In genomic region chr13:49205381-49205998, GRCm38 (mm10) we compare ENCODE assay signal across 8 mouse cellular contexts. TPM values are rescaled to one million over a fixed set of nuclear protein-coding genes. Genes with fewer than 3 reads are reported as not detected.
A peak's percentile ranks its signal among the peaks of the same experiment; 100 is the strongest.
DNase-seq lines count a peak whose midpoint lies in the region; ATAC-seq and TF ChIP-seq lines count a peak whose summit lies in the region.

No protein-coding gene starts in this region.

- TF ChIP-seq EP300 in liver, embryonic 14.5 days (IDR thresholded peaks at IDR 0.05; ENCODE audit: low read depth): no peak

- peaks cover 6% of the 10 kb centered on the region for H3K79me3 ChIP-seq in C2C12 (ENCODE audit: low read depth)

- H3K9ac ChIP-seq in embryonic facial prominence, embryonic 14.5 days (ENCODE audit: low read depth, low read length): no peak overlapping the region
- H3K9ac ChIP-seq in kidney, embryonic 16.5 days (replicated peaks; ENCODE audit: low read length): no peak overlapping the region
- no peak overlapping the region for H3K9ac ChIP-seq in liver, embryonic 14.5 days (replicated peaks)
- H3K9ac ChIP-seq in neural tube, embryonic 11.5 days (ENCODE audit: low read length): no peak overlapping the region
- H3K9ac ChIP-seq in stomach, embryonic 16.5 days (ENCODE audit: low read length): no peak overlapping the region

- H3K4me2 ChIP-seq in embryonic facial prominence, embryonic 14.5 days (ENCODE audit: low read depth, low read length): no peak overlapping the region
- no peak overlapping the region for H3K4me2 ChIP-seq in kidney, embryonic 16.5 days (replicated peaks; ENCODE audit: low read depth, low read length)
- H3K4me2 ChIP-seq in liver, embryonic 14.5 days (ENCODE audit: low read depth): no peak overlapping the region
- no peak overlapping the region for H3K4me2 ChIP-seq in neural tube, embryonic 11.5 days (ENCODE audit: low read depth)
- H3K4me2 ChIP-seq in stomach, embryonic 16.5 days (ENCODE audit: low read depth, low read length): 0 out of 2 replicates have a peak overlapping the region, but pooled peaks have one; percentile 9

- no peak overlapping the region for H3K27ac ChIP-seq in embryonic facial prominence, embryonic 14.5 days (replicated peaks; ENCODE audit: low read depth, low read length)
- H3K27ac ChIP-seq in heart, embryonic 10.5 days: no peak overlapping the region
- no peak overlapping the region for H3K27ac ChIP-seq in kidney, embryonic 16.5 days (ENCODE audit: low read length)
- H3K27ac ChIP-seq in liver, embryonic 14.5 days: no peak overlapping the region
- no peak overlapping the region for H3K27ac ChIP-seq in neural tube, embryonic 11.5 days (ENCODE audit: low read depth, low read length)
- no peak overlapping the region for H3K27ac ChIP-seq in stomach, embryonic 16.5 days (ENCODE audit: low read length)

- H3K4me1 ChIP-seq in embryonic facial prominence, embryonic 14.5 days (ENCODE audit: control insufficient read depth, insufficient read depth, low read length): no peaks in the 10 kb centered on the region
- peaks cover 15% of the 10 kb centered on the region for H3K4me1 ChIP-seq in heart, embryonic 10.5 days
- H3K4me1 ChIP-seq in kidney, embryonic 16.5 days (ENCODE audit: insufficient read depth, low read length): no peaks in the 10 kb centered on the region
- H3K4me1 ChIP-seq in liver, embryonic 14.5 days (replicated peaks; ENCODE audit: control insufficient read depth in 2 of 2, insufficient read depth in 2 of 2, low read length in 1 of 2): peaks cover 0 to 3% of the 10 kb centered on the region in 2 experiments; a peak in 1 of 4 replicates
- H3K4me1 ChIP-seq in neural tube, embryonic 11.5 days (ENCODE audit: control insufficient read depth, insufficient read depth, low read length): no peaks in the 10 kb centered on the region
- peaks cover 8% of the 10 kb centered on the region; the same call in 1 of the 2 replicates for H3K4me1 ChIP-seq in stomach, embryonic 16.5 days (ENCODE audit: control insufficient read depth, insufficient read depth, low read length)

- DNase-seq in adrenal gland, postnatal 36 days: peak; percentile 92
- DNase-seq in embryonic facial prominence, embryonic 14.5 days (ENCODE audit: low spot score): peak; percentile 68
- peak; percentile 87 for DNase-seq in heart, embryonic 10.5 days (ENCODE audit: low spot score)
- peak in 2 of 3 experiments; percentile 36 to 38 for DNase-seq in liver, embryonic 14.5 days (ENCODE audit: low read depth in 3 of 3, low spot score in 3 of 3)
- peak; percentile 84 for DNase-seq in neural tube, embryonic 11.5 days (ENCODE audit: low spot score)

- peak; percentile 55 for ATAC-seq in embryonic facial prominence, embryonic 14.5 days (ENCODE audit: low read depth)
- ATAC-seq in kidney, embryonic 16.5 days (ENCODE audit: low FRiP score, low TSS enrichment): peak; percentile 33; the same call in 1 of the 2 replicates
- no peak for ATAC-seq in liver, embryonic 14.5 days (ENCODE audit: insufficient read depth)
- ATAC-seq in neural tube, embryonic 11.5 days (ENCODE audit: insufficient read depth, low FRiP score, low TSS enrichment): no peak
- peak; percentile 64; the same call in 1 of the 2 replicates for ATAC-seq in stomach, embryonic 16.5 days (ENCODE audit: insufficient read depth, low FRiP score)

- WGBS in embryonic facial prominence, embryonic 14.5 days: 32% methylated on average over 13 of the region's 13 CpGs
- 51% methylated on average over 13 of the region's 13 CpGs for WGBS in heart, embryonic 10.5 days
- 35% methylated on average over 13 of the region's 13 CpGs for WGBS in kidney, embryonic 16.5 days
- 48% methylated on average over 13 of the region's 13 CpGs for WGBS in liver, embryonic 14.5 days (ENCODE audit: insufficient replicate concordance)
- 44% methylated on average over 13 of the region's 13 CpGs for WGBS in neural tube, embryonic 11.5 days
- WGBS in stomach, embryonic 16.5 days: 39% methylated on average over 13 of the region's 13 CpGs

- H3K27me3 ChIP-seq in C2C12 (ENCODE audit: control insufficient read depth, insufficient read depth, insufficient read length): no peaks in the 10 kb centered on the region
- no peaks in the 10 kb centered on the region for H3K27me3 ChIP-seq in embryonic facial prominence, embryonic 14.5 days (replicated peaks; ENCODE audit: control insufficient read depth, insufficient read depth, low read length)
- H3K27me3 ChIP-seq in heart, embryonic 10.5 days (ENCODE audit: insufficient read depth, poor library complexity, severe bottlenecking): no peaks in the 10 kb centered on the region
- no peaks in the 10 kb centered on the region for H3K27me3 ChIP-seq in kidney, embryonic 16.5 days (ENCODE audit: insufficient read depth, low read length)
- no peaks in the 10 kb centered on the region for H3K27me3 ChIP-seq in liver, embryonic 14.5 days (ENCODE audit: control insufficient read depth, insufficient read depth, low read length)
- H3K27me3 ChIP-seq in neural tube, embryonic 11.5 days (ENCODE audit: control insufficient read depth, insufficient read depth, low read length): no peaks in the 10 kb centered on the region
- H3K27me3 ChIP-seq in stomach, embryonic 16.5 days (ENCODE audit: control insufficient read depth, insufficient read depth, low read length): no peaks in the 10 kb centered on the region

- no peak overlapping the region for H3K4me3 ChIP-seq in C2C12 (ENCODE audit: insufficient read depth, poor library complexity, severe bottlenecking)
- no peak overlapping the region for H3K4me3 ChIP-seq in embryonic facial prominence, embryonic 14.5 days (ENCODE audit: low read depth, low read length)
- H3K4me3 ChIP-seq in heart, embryonic 10.5 days: no peak overlapping the region
- H3K4me3 ChIP-seq in kidney, embryonic 16.5 days (ENCODE audit: low read length): no peak overlapping the region
- no peak overlapping the region for H3K4me3 ChIP-seq in liver, embryonic 14.5 days (ENCODE audit: insufficient read depth in 1 of 2, low read depth in 2 of 2, low read length in 2 of 2)
- no peak overlapping the region for H3K4me3 ChIP-seq in neural tube, embryonic 11.5 days (ENCODE audit: low read depth, low read length)
- no peak overlapping the region for H3K4me3 ChIP-seq in stomach, embryonic 16.5 days (replicated peaks; ENCODE audit: low read length)

- no peaks in the 10 kb centered on the region for H3K9me3 ChIP-seq in embryonic facial prominence, embryonic 14.5 days (ENCODE audit: control insufficient read depth, low read length)
- H3K9me3 ChIP-seq in heart, embryonic 10.5 days: no peaks in the 10 kb centered on the region
- H3K9me3 ChIP-seq in kidney, embryonic 16.5 days (ENCODE audit: low read length): no peaks in the 10 kb centered on the region
- no peaks in the 10 kb centered on the region for H3K9me3 ChIP-seq in liver, embryonic 14.5 days (ENCODE audit: control insufficient read depth, low read length)
- H3K9me3 ChIP-seq in neural tube, embryonic 11.5 days (ENCODE audit: control insufficient read depth, low read length): no peaks in the 10 kb centered on the region
- no peaks in the 10 kb centered on the region for H3K9me3 ChIP-seq in stomach, embryonic 16.5 days (replicated peaks; ENCODE audit: control insufficient read depth, low read length)

- peak; percentile 82 for TF ChIP-seq CTCF in C2C12 (IDR thresholded peaks at IDR 0.05; ENCODE audit: control insufficient read depth, insufficient read depth, insufficient read length)
- peak; percentile 96 for TF ChIP-seq CTCF in liver, embryonic 14.5 days (IDR thresholded peaks at IDR 0.05; ENCODE audit: low read depth)

- peaks cover 35% of the 10 kb centered on the region for H3K36me3 ChIP-seq in C2C12 (ENCODE audit: control insufficient read depth, insufficient read depth)
- H3K36me3 ChIP-seq in embryonic facial prominence, embryonic 14.5 days (ENCODE audit: control insufficient read depth, insufficient read depth, low read length): peaks cover 31% of the 10 kb centered on the region
- H3K36me3 ChIP-seq in heart, embryonic 10.5 days: peaks cover 33% of the 10 kb centered on the region
- no peaks in the 10 kb centered on the region; the same call in 1 of the 2 replicates for H3K36me3 ChIP-seq in kidney, embryonic 16.5 days (ENCODE audit: insufficient read depth, low read length)
- H3K36me3 ChIP-seq in liver, embryonic 14.5 days (replicated peaks; ENCODE audit: control insufficient read depth, insufficient read depth, low read depth): no peaks in the 10 kb centered on the region
- no peaks in the 10 kb centered on the region; the same call in 1 of the 2 replicates for H3K36me3 ChIP-seq in neural tube, embryonic 11.5 days (ENCODE audit: control insufficient read depth, insufficient read depth, low read length)
- H3K36me3 ChIP-seq in stomach, embryonic 16.5 days (ENCODE audit: control insufficient read depth, insufficient read depth, low read length): peaks cover 5% of the 10 kb centered on the region; the same call in 1 of the 2 replicates

- no peak overlapping the region for H3ac ChIP-seq in C2C12 (ENCODE audit: control insufficient read depth, insufficient read length, low read depth)

- H3K79me2 ChIP-seq in C2C12 (ENCODE audit: control insufficient read depth, insufficient read depth): peaks cover 16% of the 10 kb centered on the region

RNA-seq across cellular contexts. Expression of gene Card19, which starts 10.3 kb away (rescaled TPM):
- 159 TPM for polyA plus RNA-seq in C2C12 (2012; fragmentation: generic; extraction: Trizol)
- total RNA-seq in adrenal gland, postnatal 36 days (2021): 10 to 100 TPM; 70.5 to 73.8 TPM
- 65.1 and 68.7 TPM in 2 replicates for polyA plus RNA-seq in embryonic facial prominence, embryonic 14.5 days (2014; fragmentation: Nextera tagmentation; extraction: Ambion mirVana)
- polyA plus RNA-seq in heart, embryonic 10.5 days (2016; fragmentation: Nextera tagmentation; extraction: Ambion mirVana): 52.7 and 64.6 TPM in 2 replicates
- 50.0 and 52.6 TPM in 2 replicates for polyA plus RNA-seq in kidney, embryonic 16.5 days (2015; fragmentation: Nextera tagmentation; extraction: Ambion mirVana)
- polyA plus RNA-seq in liver, embryonic 14.5 days (2012; rRNA removed): 9.8 and 12.6 TPM in 2 replicates
- 14.3 and 16.2 TPM in 2 replicates for polyA plus RNA-seq in liver, embryonic 14.5 days (2014; fragmentation: Nextera tagmentation; extraction: Ambion mirVana)
- 19.7 and 22.9 TPM in 2 replicates for polyA plus RNA-seq in neural tube, embryonic 11.5 days (2014; fragmentation: Nextera tagmentation; extraction: Ambion mirVana)
- 55.7 and 56.4 TPM in 2 replicates for polyA plus RNA-seq in stomach, embryonic 16.5 days (2015; fragmentation: Nextera tagmentation; extraction: Ambion mirVana)

RNA-seq across cellular contexts. Expression of gene Ninj1, which starts 18.2 kb away (rescaled TPM):
- 78.6 TPM for polyA plus RNA-seq in C2C12 (2012; fragmentation: generic; extraction: Trizol)
- total RNA-seq in adrenal gland, postnatal 36 days (2021): 10 to 100 TPM; 51.1 to 61.4 TPM
- 62.4 and 65.0 TPM in 2 replicates for polyA plus RNA-seq in embryonic facial prominence, embryonic 14.5 days (2014; fragmentation: Nextera tagmentation; extraction: Ambion mirVana)
- polyA plus RNA-seq in heart, embryonic 10.5 days (2016; fragmentation: Nextera tagmentation; extraction: Ambion mirVana): 51.3 and 55.3 TPM in 2 replicates
- 76.1 and 77.1 TPM in 2 replicates for polyA plus RNA-seq in kidney, embryonic 16.5 days (2015; fragmentation: Nextera tagmentation; extraction: Ambion mirVana)
- polyA plus RNA-seq in liver, embryonic 14.5 days (2012; rRNA removed): 29.0 and 43.5 TPM in 2 replicates
- 43.7 and 45.6 TPM in 2 replicates for polyA plus RNA-seq in liver, embryonic 14.5 days (2014; fragmentation: Nextera tagmentation; extraction: Ambion mirVana)
- polyA plus RNA-seq in neural tube, embryonic 11.5 days (2014; fragmentation: Nextera tagmentation; extraction: Ambion mirVana): 20.4 TPM in 2 replicates
- 57.8 and 61.0 TPM in 2 replicates for polyA plus RNA-seq in stomach, embryonic 16.5 days (2015; fragmentation: Nextera tagmentation; extraction: Ambion mirVana)

RNA-seq across cellular contexts. Expression of gene Susd3, which starts 43.0 kb away (rescaled TPM):
- polyA plus RNA-seq in C2C12 (2012; fragmentation: generic; extraction: Trizol): 0.25 TPM
- 10 to 100 TPM in 1 of 2 experiments, 1 to 10 TPM in 1; 1.2 to 36.5 TPM for total RNA-seq in adrenal gland, postnatal 36 days (2021)
- 1.9 and 2.2 TPM in 2 replicates for polyA plus RNA-seq in embryonic facial prominence, embryonic 14.5 days (2014; fragmentation: Nextera tagmentation; extraction: Ambion mirVana)
- 0.41 and 1.1 TPM in 2 replicates for polyA plus RNA-seq in heart, embryonic 10.5 days (2016; fragmentation: Nextera tagmentation; extraction: Ambion mirVana)
- 31.2 and 34.5 TPM in 2 replicates for polyA plus RNA-seq in kidney, embryonic 16.5 days (2015; fragmentation: Nextera tagmentation; extraction: Ambion mirVana)
- 1.1 and 1.3 TPM in 2 replicates for polyA plus RNA-seq in liver, embryonic 14.5 days (2012; rRNA removed)
- polyA plus RNA-seq in liver, embryonic 14.5 days (2014; fragmentation: Nextera tagmentation; extraction: Ambion mirVana): 1.2 and 1.4 TPM in 2 replicates
- polyA plus RNA-seq in neural tube, embryonic 11.5 days (2014; fragmentation: Nextera tagmentation; extraction: Ambion mirVana): 1.1 and 1.2 TPM in 2 replicates
- 0.95 and 1.2 TPM in 2 replicates for polyA plus RNA-seq in stomach, embryonic 16.5 days (2015; fragmentation: Nextera tagmentation; extraction: Ambion mirVana)

RNA-seq across cellular contexts. Expression of gene Wnk2, which starts 57.7 kb away (rescaled TPM):
- not detected for polyA plus RNA-seq in C2C12 (2012; fragmentation: generic; extraction: Trizol)
- total RNA-seq in adrenal gland, postnatal 36 days (2021): 1 to 10 TPM; 2.0 TPM
- 3.1 and 3.3 TPM in 2 replicates for polyA plus RNA-seq in embryonic facial prominence, embryonic 14.5 days (2014; fragmentation: Nextera tagmentation; extraction: Ambion mirVana)
- polyA plus RNA-seq in heart, embryonic 10.5 days (2016; fragmentation: Nextera tagmentation; extraction: Ambion mirVana): 0.89 TPM in 2 replicates
- 1.0 and 1.2 TPM in 2 replicates for polyA plus RNA-seq in kidney, embryonic 16.5 days (2015; fragmentation: Nextera tagmentation; extraction: Ambion mirVana)
- polyA plus RNA-seq in liver, embryonic 14.5 days (2012; rRNA removed): 0.13 and 0.30 TPM in 2 replicates
- 0.05 and 0.08 TPM in 2 replicates for polyA plus RNA-seq in liver, embryonic 14.5 days (2014; fragmentation: Nextera tagmentation; extraction: Ambion mirVana)
- polyA plus RNA-seq in neural tube, embryonic 11.5 days (2014; fragmentation: Nextera tagmentation; extraction: Ambion mirVana): 9.5 and 10.7 TPM in 2 replicates
- polyA plus RNA-seq in stomach, embryonic 16.5 days (2015; fragmentation: Nextera tagmentation; extraction: Ambion mirVana): 3.3 and 3.4 TPM in 2 replicates

Comparison
In these comparisons a context has a peak if more than half of its experiments do, and no peak if none do; other contexts are left out.
1. DNase-seq: peak in every context shown above with its lines; median percentile 92 in adrenal gland, postnatal 36 days; 87 in heart, embryonic 10.5 days; 84 in neural tube, embryonic 11.5 days; 68 in embryonic facial prominence, embryonic 14.5 days; 37 in liver, embryonic 14.5 days.
2. ATAC-seq: peak in embryonic facial prominence, embryonic 14.5 days (single experiment), kidney, embryonic 16.5 days (single experiment) and stomach, embryonic 16.5 days (single experiment); none in liver, embryonic 14.5 days (single experiment) and neural tube, embryonic 11.5 days (single experiment).